Mouse (Mus musculus): ENCODE measurements around the gene Fbxl14. TPM values are rescaled to one million over a fixed set of nuclear protein-coding genes. Genes with fewer than 3 reads are reported as not detected.

The Fbxl14 gene
- polyA plus RNA-seq (2015; fragmentation: Nextera tagmentation; extraction: Ambion mirVana), result 2.9 TPM in 2 replicates

DNA sequence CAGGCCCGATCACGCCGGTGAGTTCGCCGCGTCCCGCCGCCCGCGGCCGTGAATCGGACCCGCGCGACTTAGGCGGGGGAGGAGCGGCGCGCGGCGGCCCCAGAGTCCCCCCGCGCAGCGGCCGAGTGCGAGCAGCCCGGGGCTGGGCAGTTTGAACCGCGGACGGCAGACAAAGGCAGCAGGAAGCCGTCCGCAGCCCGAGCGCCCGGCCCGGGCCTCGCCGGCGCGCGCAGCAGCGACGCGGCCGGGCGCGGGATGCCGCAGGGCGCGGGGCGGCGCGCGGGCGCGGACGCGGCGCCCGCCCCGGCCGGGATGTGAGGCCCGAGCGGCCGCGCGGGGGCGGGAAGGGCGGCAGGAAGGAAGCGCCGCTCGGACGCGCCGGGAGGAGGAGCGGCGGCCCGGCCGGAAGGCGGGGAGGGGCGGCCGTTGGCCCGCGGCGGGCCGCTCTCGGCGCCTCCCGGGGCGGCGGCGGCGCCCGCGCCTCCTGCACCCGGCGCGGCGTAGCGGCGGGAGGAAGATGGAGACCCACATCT is at the start of gene Fbxl14:
Gene Fbxl14, plus strand, starts transcription at position 326 of the 533 bp plus-strand sequence.
- no peak for DNase-seq (ENCODE audit: low spot score)
- TF ChIP-seq CTCF (IDR thresholded peaks at IDR 0.05; ENCODE audit: low read depth) (no peak), EP300 (optimal IDR thresholded peaks at IDR 0.05) (no peak)
- under 1% methylated on average over 29 of the region's 101 CpGs for WGBS
- H3K4me1 ChIP-seq (replicated peaks; ENCODE audit: control insufficient read depth, insufficient read depth), result peaks cover 14% of the 10 kb centered on the region; the same call in 1 of the 2 replicates
- H3K9me3 ChIP-seq (ENCODE audit: control insufficient read depth, low read length), result no peaks in the 10 kb centered on the region
- peak within 1 kb of the TSS; percentile 99 for H3K27ac ChIP-seq (replicated peaks)
- H3K4me2 ChIP-seq (replicated peaks; ENCODE audit: low read depth), result peak within 1 kb of the TSS; percentile 85
- H3K4me3 ChIP-seq (ENCODE audit: low read depth, low read length), result peak within 1 kb of the TSS; percentile 74
- no peaks in the 10 kb centered on the region; the same call in 1 of the 2 replicates for H3K36me3 ChIP-seq (ENCODE audit: control insufficient read depth, insufficient read depth, low read length)
- no peaks in the 10 kb centered on the region for H3K27me3 ChIP-seq (ENCODE audit: control insufficient read depth, insufficient read depth, low read length)
- peak within 1 kb of the TSS; percentile 94 for H3K9ac ChIP-seq (ENCODE audit: low read length)
- peak; percentile 90 for ATAC-seq (ENCODE audit: low FRiP score, low TSS enrichment)

DNA sequence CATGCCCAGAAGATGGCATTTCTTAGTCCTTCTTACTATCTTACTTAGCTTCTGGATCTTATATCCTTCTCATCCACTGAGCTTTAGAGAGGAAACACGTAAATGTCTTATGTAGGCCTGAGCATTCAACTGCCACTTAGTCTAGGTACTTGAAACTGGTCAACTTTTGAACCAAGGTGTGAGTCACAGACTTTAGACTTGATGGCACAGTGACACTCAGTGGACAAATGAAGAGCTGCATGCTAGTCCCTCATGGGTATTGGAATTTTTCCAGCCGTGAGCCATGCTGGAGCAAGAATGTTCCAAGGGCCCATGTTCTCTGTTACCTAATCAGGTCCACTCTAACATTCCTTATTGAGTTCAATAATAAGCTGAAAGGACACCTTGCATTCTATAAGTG is 49.0 kb upstream of the Fbxl14 start:
- DNase-seq (ENCODE audit: low spot score) (peak; percentile 71), ATAC-seq (ENCODE audit: low FRiP score, low TSS enrichment) (peak; percentile 58)
- H3K36me3 ChIP-seq (ENCODE audit: control insufficient read depth, insufficient read depth, low read length), result no peaks in the 10 kb centered on the region
- H3K4me3 ChIP-seq (ENCODE audit: low read depth, low read length), result no peak overlapping the region
- 51% methylated on average over 2 of the region's 2 CpGs for WGBS
- H3K4me1 ChIP-seq (replicated peaks; ENCODE audit: control insufficient read depth, insufficient read depth), result no peaks in the 10 kb centered on the region
- TF ChIP-seq CTCF (IDR thresholded peaks at IDR 0.05; ENCODE audit: low read depth) (peak; percentile 90), EP300 (optimal IDR thresholded peaks at IDR 0.05) (no peak)
- no peaks in the 10 kb centered on the region for H3K27me3 ChIP-seq (ENCODE audit: control insufficient read depth, insufficient read depth, low read length)
- H3K27ac ChIP-seq (replicated peaks), result no peak overlapping the region
- no peak overlapping the region for H3K4me2 ChIP-seq (replicated peaks; ENCODE audit: low read depth)
- no peaks in the 10 kb centered on the region for H3K9me3 ChIP-seq (ENCODE audit: control insufficient read depth, low read length)
- no peak overlapping the region for H3K9ac ChIP-seq (ENCODE audit: low read length)

DNA sequence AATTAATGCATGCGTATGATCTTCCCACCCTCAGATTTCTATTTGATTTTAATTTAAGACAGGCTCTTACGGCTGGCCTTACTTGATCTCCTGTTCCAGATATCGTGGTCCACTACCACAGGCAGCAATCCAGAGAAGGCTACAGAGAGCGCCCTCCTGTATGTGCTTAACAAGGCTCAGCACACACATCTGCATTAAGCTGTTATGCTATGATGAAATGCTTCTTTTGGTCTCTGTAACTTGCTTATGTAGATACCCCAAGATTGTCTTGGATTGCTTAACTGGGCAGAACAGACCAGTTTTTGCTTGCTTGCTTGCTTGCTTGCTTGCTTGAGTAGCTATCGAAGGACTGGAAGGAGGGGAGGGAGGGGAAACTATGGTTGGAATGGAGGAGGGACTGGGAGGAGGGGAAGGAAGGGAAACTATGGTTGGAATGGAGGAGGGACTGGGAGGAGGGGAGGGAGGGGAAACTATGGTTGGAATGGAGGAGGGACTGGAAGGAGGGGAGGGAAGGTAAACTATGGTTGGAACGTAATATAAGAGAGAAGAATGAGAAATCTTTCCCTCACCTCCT is 47.6 kb upstream of the Fbxl14 start:
- H3K9ac ChIP-seq (ENCODE audit: low read length), result no peak overlapping the region
- TF ChIP-seq CTCF (IDR thresholded peaks at IDR 0.05; ENCODE audit: low read depth) (no peak), EP300 (optimal IDR thresholded peaks at IDR 0.05) (no peak)
- H3K9me3 ChIP-seq (ENCODE audit: control insufficient read depth, low read length), result no peaks in the 10 kb centered on the region
- DNase-seq (ENCODE audit: low spot score), result no peak
- WGBS, result 60% methylated on average over 6 of the region's 6 CpGs
- no peak overlapping the region for H3K4me3 ChIP-seq (ENCODE audit: low read depth, low read length)
- H3K4me2 ChIP-seq (replicated peaks; ENCODE audit: low read depth), result no peak overlapping the region
- no peak overlapping the region for H3K27ac ChIP-seq (replicated peaks)
- no peaks in the 10 kb centered on the region for H3K4me1 ChIP-seq (replicated peaks; ENCODE audit: control insufficient read depth, insufficient read depth)
- H3K36me3 ChIP-seq (ENCODE audit: control insufficient read depth, insufficient read depth, low read length), result no peaks in the 10 kb centered on the region
- ATAC-seq (ENCODE audit: low FRiP score, low TSS enrichment), result peak; percentile 15; the same call in 1 of the 2 replicates
- no peaks in the 10 kb centered on the region for H3K27me3 ChIP-seq (ENCODE audit: control insufficient read depth, insufficient read depth, low read length)

DNA sequence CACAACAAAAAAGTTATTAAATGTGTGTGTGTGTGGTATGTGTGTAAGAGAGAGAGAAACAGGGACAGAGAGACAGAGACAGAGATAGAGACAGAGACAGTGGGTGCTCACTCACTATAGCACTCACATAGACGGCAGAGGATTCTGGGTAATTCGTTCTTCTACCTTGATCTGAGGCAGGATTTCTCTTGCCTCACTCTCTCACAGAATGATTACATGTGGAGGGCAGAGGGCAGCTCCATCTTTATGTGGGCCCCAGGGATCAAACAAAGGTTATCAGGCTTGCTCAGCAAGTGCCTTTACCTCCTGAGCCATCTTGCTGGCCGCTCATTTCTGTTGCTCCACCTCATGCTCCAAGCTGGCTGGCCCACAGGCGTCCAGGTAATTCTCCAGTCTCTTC is 45.1 kb upstream of the Fbxl14 start:
- H3K4me1 ChIP-seq (replicated peaks; ENCODE audit: control insufficient read depth, insufficient read depth), result no peaks in the 10 kb centered on the region
- H3K9me3 ChIP-seq (ENCODE audit: control insufficient read depth, low read length), result no peaks in the 10 kb centered on the region
- ATAC-seq (ENCODE audit: low FRiP score, low TSS enrichment), result no peak
- H3K36me3 ChIP-seq (ENCODE audit: control insufficient read depth, insufficient read depth, low read length), result no peaks in the 10 kb centered on the region
- no peak for DNase-seq (ENCODE audit: low spot score)
- no peaks in the 10 kb centered on the region for H3K27me3 ChIP-seq (ENCODE audit: control insufficient read depth, insufficient read depth, low read length)
- no peak overlapping the region for H3K9ac ChIP-seq (ENCODE audit: low read length)
- 77% methylated on average over 4 of the region's 4 CpGs for WGBS
- TF ChIP-seq EP300 (optimal IDR thresholded peaks at IDR 0.05), result no peak
- no peak for TF ChIP-seq CTCF (IDR thresholded peaks at IDR 0.05; ENCODE audit: low read depth)
- H3K4me2 ChIP-seq (replicated peaks; ENCODE audit: low read depth), result no peak overlapping the region
- no peak overlapping the region for H3K27ac ChIP-seq (replicated peaks)
- H3K4me3 ChIP-seq (ENCODE audit: low read depth, low read length), result no peak overlapping the region

DNA sequence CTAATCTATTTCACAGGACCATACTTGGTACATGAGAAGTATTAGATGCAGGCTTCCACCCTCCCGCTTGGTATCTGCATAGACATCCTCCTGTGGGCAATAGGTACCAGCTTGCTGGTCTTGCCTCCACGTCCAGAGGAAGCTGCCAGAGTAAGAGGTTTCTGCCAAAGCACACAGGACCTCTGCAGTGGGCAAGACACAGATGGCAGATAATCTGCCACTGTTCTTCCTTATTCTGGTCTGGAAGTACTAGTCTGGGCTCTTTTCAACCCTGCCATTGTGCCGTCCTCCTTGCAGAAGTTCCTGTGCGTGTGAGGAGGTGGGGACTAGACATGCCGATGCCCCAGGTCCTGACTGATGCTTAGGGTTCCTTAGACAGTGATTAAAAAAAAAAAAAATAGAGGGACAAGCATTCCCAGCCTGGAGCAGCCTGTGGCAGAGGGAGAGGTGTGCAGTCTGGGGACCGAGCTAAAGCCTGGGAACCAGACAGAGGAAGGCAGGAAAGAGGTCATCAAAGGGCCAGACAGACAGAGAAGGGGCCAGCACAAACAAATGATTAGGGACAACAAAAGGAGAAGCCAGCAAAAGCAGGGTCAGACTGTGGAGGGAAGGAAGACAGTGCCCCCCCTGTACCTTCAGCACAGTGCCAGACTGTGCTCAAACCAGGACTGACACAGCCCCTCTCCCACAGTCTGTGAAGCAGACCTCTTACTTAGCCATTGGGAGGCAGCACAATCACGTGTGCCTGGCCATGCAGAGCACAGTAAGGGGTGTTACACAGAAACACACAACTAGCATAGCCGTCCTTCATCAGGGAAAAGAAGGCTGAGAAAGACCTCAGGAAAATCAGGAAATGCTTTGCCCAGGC is 41.3 kb upstream of the Fbxl14 start:
- 54% methylated on average over 8 of the region's 8 CpGs for WGBS
- H3K27ac ChIP-seq (replicated peaks), result no peak overlapping the region
- no peak overlapping the region for H3K4me2 ChIP-seq (replicated peaks; ENCODE audit: low read depth)
- H3K4me3 ChIP-seq (ENCODE audit: low read depth, low read length), result no peak overlapping the region
- H3K27me3 ChIP-seq (ENCODE audit: control insufficient read depth, insufficient read depth, low read length), result no peaks in the 10 kb centered on the region
- TF ChIP-seq CTCF (IDR thresholded peaks at IDR 0.05; ENCODE audit: low read depth) (0 out of 2 replicates have a peak, but pooled peaks have one; percentile 13), EP300 (optimal IDR thresholded peaks at IDR 0.05) (no peak)
- no peaks in the 10 kb centered on the region for H3K36me3 ChIP-seq (ENCODE audit: control insufficient read depth, insufficient read depth, low read length)
- H3K9ac ChIP-seq (ENCODE audit: low read length), result no peak overlapping the region
- H3K9me3 ChIP-seq (ENCODE audit: control insufficient read depth, low read length), result no peaks in the 10 kb centered on the region
- ATAC-seq (ENCODE audit: low FRiP score, low TSS enrichment) (no peak), DNase-seq (ENCODE audit: low spot score) (no peak)
- no peaks in the 10 kb centered on the region for H3K4me1 ChIP-seq (replicated peaks; ENCODE audit: control insufficient read depth, insufficient read depth)

All from stomach, postnatal 0 days (tissue).